In the genomic region with DNA sequence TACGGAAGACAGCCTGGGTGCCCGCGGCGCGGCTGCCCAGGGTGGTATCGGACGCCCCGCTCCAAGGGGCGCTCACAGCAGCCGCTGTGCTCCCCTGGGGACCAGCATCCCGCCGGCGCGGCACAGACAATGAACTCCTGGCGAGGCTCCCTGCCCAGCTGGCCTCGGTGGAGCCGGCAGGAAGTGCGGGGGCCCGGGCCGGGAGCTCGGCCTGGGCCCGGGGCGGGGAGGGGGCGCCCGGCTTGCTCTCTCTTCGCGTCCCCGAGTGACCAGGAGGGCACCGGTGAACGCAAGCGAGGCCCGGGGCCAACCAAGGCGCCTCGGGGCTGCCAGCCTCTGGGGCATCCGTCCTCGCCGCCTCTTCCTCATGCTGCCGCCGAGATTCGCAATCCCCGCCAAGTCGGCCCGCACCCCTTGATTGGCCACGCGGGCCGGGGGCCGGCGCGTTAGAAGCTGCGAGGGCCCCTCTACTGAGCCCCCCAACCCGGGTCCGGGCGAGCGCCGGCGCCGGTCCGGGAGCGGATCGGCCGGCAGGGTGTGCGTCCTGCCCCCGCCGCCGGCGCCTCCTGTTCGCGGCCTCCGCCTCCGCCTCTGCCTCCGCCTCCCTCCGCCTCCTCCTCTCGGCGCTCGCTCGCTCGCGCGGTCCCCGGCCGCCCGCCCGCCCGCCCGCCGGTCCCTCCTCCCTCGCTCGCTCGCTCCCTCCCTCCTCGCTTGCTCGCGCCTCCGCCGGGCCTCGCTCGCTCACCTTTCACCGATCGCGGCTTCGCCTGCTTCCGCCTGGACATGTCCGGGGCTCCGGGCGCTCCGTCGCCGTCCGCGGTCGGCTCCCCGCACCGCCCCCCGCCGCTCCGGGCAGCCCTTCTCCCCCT, we compare ENCODE assay signal across 8 mouse cellular contexts. TPM values are rescaled to one million over a fixed set of nuclear protein-coding genes. Genes with fewer than 3 reads are reported as not detected.
DNase-seq lines count a peak whose midpoint lies in the region; ATAC-seq and TF ChIP-seq lines count a peak whose summit lies in the region.

No protein-coding gene starts in this region.

- no peaks in the 10 kb centered on the region for H3K36me3 ChIP-seq in CH12.LX (replicated peaks in 1 of 2; ENCODE audit: control insufficient read depth in 1 of 2, insufficient read depth in 1 of 2, low read length in 1 of 2)
- no peaks in the 10 kb centered on the region for H3K36me3 ChIP-seq in embryonic facial prominence, embryonic 11.5 days (replicated peaks; ENCODE audit: control insufficient read depth, insufficient read depth, low read depth, low read length)
- no peaks in the 10 kb centered on the region for H3K36me3 ChIP-seq in heart, adult 2 months (ENCODE audit: control insufficient read depth, insufficient read depth, low read length)
- no peaks in the 10 kb centered on the region for H3K36me3 ChIP-seq in liver, embryonic 13.5 days
- no peaks in the 10 kb centered on the region for H3K36me3 ChIP-seq in neural tube, embryonic 12.5 days

- H3K4me2 ChIP-seq in CH12.LX (ENCODE audit: insufficient read depth, low read depth, poor library complexity, severe bottlenecking) = peak overlapping the region; percentile 65
- H3K4me2 ChIP-seq in embryonic facial prominence, embryonic 11.5 days (ENCODE audit: low read depth, low read length) = peak overlapping the region; percentile 96
- peak overlapping the region; percentile 71 for H3K4me2 ChIP-seq in liver, embryonic 13.5 days
- peak overlapping the region; percentile 96 for H3K4me2 ChIP-seq in neural tube, embryonic 12.5 days (replicated peaks)

- no peak for TF ChIP-seq CTCF in CH12.LX (conservative IDR thresholded peaks at IDR 0.05 in 1 of 2, IDR thresholded peaks at IDR 0.05 in 1 of 2; ENCODE audit: low read depth in 2 of 2, low read length in 2 of 2)
- TF ChIP-seq CTCF in heart, adult 2 months (IDR thresholded peaks at IDR 0.05) = peak; percentile 42

- no peaks in the 10 kb centered on the region for H3K79me2 ChIP-seq in CH12.LX (replicated peaks; ENCODE audit: control insufficient read depth, extremely low read depth, insufficient read depth, poor library complexity, severe bottlenecking)
- H3K79me2 ChIP-seq in heart, adult 2 months (replicated peaks; ENCODE audit: control insufficient read depth, insufficient read depth, low read length) = no peaks in the 10 kb centered on the region

- peaks cover 16% of the 10 kb centered on the region for H3K9me3 ChIP-seq in CH12.LX (replicated peaks; ENCODE audit: low read length)
- no peaks in the 10 kb centered on the region for H3K9me3 ChIP-seq in embryonic facial prominence, embryonic 11.5 days (replicated peaks; ENCODE audit: control insufficient read depth, low read length)
- no peaks in the 10 kb centered on the region for H3K9me3 ChIP-seq in liver, embryonic 13.5 days (replicated peaks)
- H3K9me3 ChIP-seq in neural tube, embryonic 12.5 days = no peaks in the 10 kb centered on the region

- dilution Hi-C loops in CH12.LX (cut with MboI; ENCODE audit: extremely low pct_ligation_motif_present, extremely low pct_unique_long_range_greater_than_20kb, low sequenced_read_pairs) = no loop called here

- TF ChIP-seq EP300 in CH12.LX (IDR thresholded peaks at IDR 0.05; ENCODE audit: low read length) = no peak
- no peak for TF ChIP-seq EP300 in heart, adult 2 months (IDR thresholded peaks at IDR 0.05; ENCODE audit: insufficient read depth, low read depth, low read length)

- intact Hi-C loops in heart, adult 2 months (cut with DNase I) = loop anchor here (1.0 to 5.0 kb wide), 2 partner anchors 29 to 296 kb away; no protein-coding TSS in a partner anchor

- no peak overlapping the region for H3K27ac ChIP-seq in CH12.LX (ENCODE audit: insufficient read depth, low read depth)
- peak overlapping the region; percentile 99 for H3K27ac ChIP-seq in embryonic facial prominence, embryonic 11.5 days (replicated peaks; ENCODE audit: low read depth, low read length)
- peak overlapping the region; percentile 97 for H3K27ac ChIP-seq in heart, adult 2 months
- H3K27ac ChIP-seq in liver, embryonic 13.5 days = peak overlapping the region; percentile 55
- H3K27ac ChIP-seq in neural tube, embryonic 12.5 days = peak overlapping the region; percentile 96

- peak overlapping the region; percentile 34 to 69 (median 66) for H3K4me3 ChIP-seq in CH12.LX (replicated peaks in 1 of 3; ENCODE audit: low read depth in 2 of 3, low read length in 2 of 3, poor library complexity in 1 of 3)
- H3K4me3 ChIP-seq in embryonic facial prominence, embryonic 11.5 days (ENCODE audit: low read depth, low read length) = peak overlapping the region; percentile 93
- H3K4me3 ChIP-seq in heart, adult 2 months = peak overlapping the region; percentile 72
- peak overlapping the region; percentile 58 for H3K4me3 ChIP-seq in liver, embryonic 13.5 days (replicated peaks)
- H3K4me3 ChIP-seq in neural tube, embryonic 12.5 days = peak overlapping the region; percentile 93

- no peak for TF ChIP-seq RAD21 in CH12.LX (IDR thresholded peaks at IDR 0.05; ENCODE audit: low read depth, low read length)

- TF ChIP-seq POLR2A in CH12.LX (IDR thresholded peaks at IDR 0.05; ENCODE audit: low read depth, low read length) = peak; percentile 53; the same call in 1 of the 2 replicates
- no peak for TF ChIP-seq POLR2A in heart, adult 2 months (IDR thresholded peaks at IDR 0.05; ENCODE audit: insufficient read depth, low read depth, low read length)

- peak; percentile 36 for DNase-seq in CH12.LX (ENCODE audit: extremely low read depth)
- peak; percentile 60 for DNase-seq in adrenal gland, adult 8-10 months
- peak; percentile 75 for DNase-seq in embryonic facial prominence, embryonic 11.5 days (ENCODE audit: low spot score)
- DNase-seq in heart, adult 2 months = peak; percentile 87
- DNase-seq in kidney, adult 11 months = peak; percentile 49
- DNase-seq in liver, embryonic 13.5 days = no peak
- DNase-seq in spleen, postnatal 4 days (ENCODE audit: low spot score in 2 of 2) = no peak

- H3K27me3 ChIP-seq in CH12.LX (replicated peaks) = peaks cover 5% of the 10 kb centered on the region
- H3K27me3 ChIP-seq in embryonic facial prominence, embryonic 11.5 days (ENCODE audit: control insufficient read depth, insufficient read depth, low read length) = peaks cover 8% of the 10 kb centered on the region; the same call in 1 of the 2 replicates
- peaks cover 2% of the 10 kb centered on the region for H3K27me3 ChIP-seq in heart, adult 2 months (ENCODE audit: control insufficient read depth, insufficient read depth, low read length)
- peaks cover 88% of the 10 kb centered on the region for H3K27me3 ChIP-seq in liver, embryonic 13.5 days
- H3K27me3 ChIP-seq in neural tube, embryonic 12.5 days (replicated peaks) = peaks cover 10% of the 10 kb centered on the region

- H3K9ac ChIP-seq in CH12.LX (ENCODE audit: insufficient read depth, low read depth) = peak overlapping the region; percentile 83
- peak overlapping the region; percentile 99 for H3K9ac ChIP-seq in embryonic facial prominence, embryonic 11.5 days (replicated peaks; ENCODE audit: low read length)
- peak overlapping the region; percentile 89 for H3K9ac ChIP-seq in heart, adult 2 months (ENCODE audit: low read depth, low read length)
- peak overlapping the region; percentile 57 for H3K9ac ChIP-seq in liver, embryonic 13.5 days
- peak overlapping the region; percentile 97 for H3K9ac ChIP-seq in neural tube, embryonic 12.5 days

- ATAC-seq in embryonic facial prominence, embryonic 11.5 days (replicated peaks; ENCODE audit: insufficient number of reproducible peaks, low FRiP score, low TSS enrichment, low read depth) = peak; percentile 41
- ATAC-seq in liver, embryonic 13.5 days (ENCODE audit: low read depth) = peak; percentile 44
- ATAC-seq in neural tube, embryonic 12.5 days (ENCODE audit: low FRiP score, low read depth) = peak; percentile 39

- in situ Hi-C loops in CH12.LX (cut with MboI; ENCODE audit: low pct_ligation_motif_present, low pct_unique_long_range_greater_than_20kb, low sequenced_read_pairs) = no loop called here

- peaks cover 0 to 8% of the 10 kb centered on the region in 2 experiments; a peak in 2 of 4 replicates for H3K4me1 ChIP-seq in CH12.LX (ENCODE audit: control insufficient read depth in 1 of 2, insufficient read depth in 2 of 2)
- H3K4me1 ChIP-seq in embryonic facial prominence, embryonic 11.5 days (ENCODE audit: control insufficient read depth, insufficient read depth, low read length) = peaks cover 9% of the 10 kb centered on the region
- peaks cover 3% of the 10 kb centered on the region; the same call in 1 of the 2 replicates for H3K4me1 ChIP-seq in heart, adult 2 months (ENCODE audit: control insufficient read depth, insufficient read depth, low read length)
- peaks cover 13% of the 10 kb centered on the region for H3K4me1 ChIP-seq in liver, embryonic 13.5 days (replicated peaks)
- peaks cover 63% of the 10 kb centered on the region for H3K4me1 ChIP-seq in neural tube, embryonic 12.5 days

- under 1% methylated on average over 72 of the region's 115 CpGs for WGBS in embryonic facial prominence, embryonic 11.5 days
- under 1% methylated on average over 89 of the region's 115 CpGs for WGBS in heart, adult 2 months
- WGBS in liver, embryonic 13.5 days (ENCODE audit: insufficient replicate concordance) = under 1% methylated on average over 90 of the region's 115 CpGs
- WGBS in neural tube, embryonic 12.5 days = under 1% methylated on average over 81 of the region's 115 CpGs

TF ChIP-seq in CH12.LX, 34 proteins besides CTCF, POLR2A, EP300 and RAD21:
- TF ChIP-seq USF1 (IDR thresholded peaks at IDR 0.05; ENCODE audit: low read depth, low read length) (no peak), TCF12 (IDR thresholded peaks at IDR 0.05; ENCODE audit: low read depth, low read length) (peak; percentile 37; the same call in 1 of the 2 replicates), ELF1 (IDR thresholded peaks at IDR 0.05; ENCODE audit: low read depth, low read length) (peak; percentile 44), NELFE (IDR thresholded peaks at IDR 0.05; ENCODE audit: low read depth, low read length) (peak; percentile 55), CHD1 (IDR thresholded peaks at IDR 0.05; ENCODE audit: low read depth, low read length) (no peak), ZMIZ1 (IDR thresholded peaks at IDR 0.05; ENCODE audit: low read depth, low read length) (no peak), UBTF (IDR thresholded peaks at IDR 0.05; ENCODE audit: low read depth, low read length) (peak; percentile 32; the same call in 1 of the 2 replicates)

RNA-seq across cellular contexts. Expression of a gene that starts 0.7 kb away (rescaled TPM):
- 0.25 and 0.42 TPM in 2 replicates for total RNA-seq in CH12.LX (2012; rRNA removed)
- 0.32 and 0.46 TPM in 2 replicates for total RNA-seq in CH12.LX (2014; rRNA removed)
- polyA plus RNA-seq in CH12.LX (2012; ENCODE audit: insufficient read length, low read depth) = 2.3 and 2.7 TPM in 2 replicates
- total RNA-seq in adrenal gland, adult 8-10 months (2022) = 10 to 100 TPM; 18.3 to 47.9 (median 33.8) TPM
- 25.4 and 30.4 TPM in 2 replicates for polyA plus RNA-seq in embryonic facial prominence, embryonic 11.5 days (2014; fragmentation: Nextera tagmentation; extraction: Ambion mirVana)
- 1 to 10 TPM; 4.8 to 5.3 TPM for total RNA-seq in heart, adult 2 months (2021)
- 4.3 and 7.3 TPM in 2 replicates for polyA plus RNA-seq in heart, adult 2 months (2012; rRNA removed)
- 0.49 and 0.69 TPM in 2 replicates for polyA plus RNA-seq in liver, embryonic 13.5 days (2015; fragmentation: Nextera tagmentation; extraction: Ambion mirVana)
- polyA plus RNA-seq in neural tube, embryonic 12.5 days (2016; fragmentation: Nextera tagmentation; extraction: Ambion mirVana) = 47.4 and 48.5 TPM in 2 replicates

Comparison
In these comparisons a context has a peak if more than half of its experiments do, and no peak if none do; other contexts are left out.
1. DNase-seq: peak in CH12.LX (single experiment), adrenal gland, adult 8-10 months (single experiment), embryonic facial prominence, embryonic 11.5 days (single experiment), heart, adult 2 months (2 of 2) and kidney, adult 11 months (single experiment); none in liver, embryonic 13.5 days (single experiment) and spleen, postnatal 4 days (0 of 2).
2. Peak in every context shown above with its lines, with median percentiles within 50 percentile points of each other: H3K4me2 ChIP-seq, H3K4me3 ChIP-seq, H3K9ac ChIP-seq and ATAC-seq.